Mouse (Mus musculus) ES-Bruce4 (cell line): ENCODE measurements at regions not wholly inside any gene's neighbourhood (a gene's known extent, or its start where the extent isn't known, plus 50 kb on each side); places are given as distances from the start of the nearest gene placed in this dataset.
A peak's percentile ranks its signal among the peaks of the same experiment; 100 is the strongest.

Source experiments
- CTCF ChIP-seq: IDR thresholded peaks from one replicate; pipeline ENCODE4 v1.8.1; 2011; ENCODE audit warnings: low read depth, low read length
- EP300 ChIP-seq: IDR thresholded peaks from 2 replicates; pipeline ENCODE4 v1.6.1; 2011; ENCODE audit warnings: low read depth, low read length; ENCODE audit not compliant: insufficient read depth
- POLR2A ChIP-seq: IDR thresholded peaks from one replicate; pipeline ENCODE4 v1.8.1; 2011; ENCODE audit warnings: low read length; ENCODE audit not compliant: insufficient read depth

DNA sequence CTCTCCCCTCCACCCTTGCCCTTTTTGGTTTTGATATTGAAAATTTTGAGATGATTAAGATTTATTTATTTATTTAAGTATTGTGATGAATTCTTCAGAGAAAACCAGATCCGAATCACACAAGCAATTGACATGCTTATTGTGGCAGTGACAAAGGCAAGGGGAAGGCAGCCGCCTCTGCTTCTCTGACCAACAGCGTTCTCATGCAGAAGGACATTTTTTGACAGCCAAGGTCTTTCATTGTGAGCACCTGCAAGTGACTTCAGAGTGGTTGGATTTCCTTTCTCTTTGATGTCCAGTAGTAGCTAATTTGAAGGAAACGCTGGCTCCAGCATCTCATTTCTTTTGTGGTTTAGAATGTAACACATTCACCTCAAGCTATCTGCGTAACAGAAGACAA lies 99.5 kb upstream of the Ccser1 start:
- TF ChIP-seq CTCF = no peak
- no peak for TF ChIP-seq POLR2A
- TF ChIP-seq EP300 = 0 out of 2 replicates have a peak, but pooled peaks have one; percentile 55
